Mouse (Mus musculus): Measurements from ENCODE around the gene Mt3. TPM values are rescaled to one million over a fixed set of nuclear protein-coding genes. Genes with fewer than 3 reads are reported as not detected.

Mt3 gene
- total and polyA plus RNA-seq, 3 experiments = 2.9 to 6.1 (median 3.8) TPM

DNA sequence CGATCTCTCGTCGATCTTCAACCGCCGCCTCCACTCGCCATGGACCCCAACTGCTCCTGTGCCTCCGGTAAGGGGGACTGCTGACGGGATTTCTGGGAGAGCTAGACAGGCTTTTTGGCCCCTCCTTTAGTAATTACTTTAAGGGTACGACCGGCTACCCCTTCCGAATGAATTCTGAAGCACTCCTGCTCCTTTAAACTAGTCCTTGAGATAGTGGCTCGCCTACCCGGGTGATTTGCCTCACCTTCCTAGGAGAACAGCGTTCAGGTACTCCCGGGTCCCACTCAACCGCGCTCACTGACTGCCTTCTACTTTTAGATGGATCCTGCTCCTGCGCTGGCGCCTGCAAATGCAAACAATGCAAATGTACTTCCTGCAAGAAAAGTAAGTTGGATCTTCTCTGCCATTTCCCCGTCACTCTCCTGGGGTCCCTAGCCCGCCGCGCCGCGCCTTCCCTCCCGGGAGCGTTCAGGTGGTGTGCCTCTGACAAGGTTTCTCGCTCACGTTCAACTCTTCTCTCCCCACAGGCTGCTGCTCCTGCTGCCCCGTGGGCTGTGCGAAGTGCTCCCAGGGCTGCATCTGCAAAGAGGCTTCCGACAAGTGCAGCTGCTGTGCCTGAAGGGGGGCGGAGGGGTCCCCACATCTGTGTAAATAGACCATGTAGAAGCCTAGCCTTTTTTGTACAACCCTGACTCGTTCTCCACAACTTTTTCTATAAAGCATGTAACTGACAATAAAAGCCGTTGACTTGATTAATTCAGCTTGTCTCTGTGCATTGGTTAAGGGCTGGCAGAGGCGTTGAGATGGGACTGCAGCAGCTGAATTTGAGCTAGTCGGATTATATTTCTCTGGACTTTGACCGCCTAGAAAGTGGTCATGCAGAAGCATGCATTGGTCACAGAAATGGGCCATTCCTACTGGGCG is 20.7 kb downstream of the Mt3 start:
- Histone ChIP-seq H3K79me2 (replicated peaks; ENCODE audit: control insufficient read depth, insufficient read depth, low read length) (no peaks in the 10 kb centered on the region), H3K4me3 (peak overlapping the region; percentile 57), H3K27me3 (ENCODE audit: control insufficient read depth, insufficient read depth, low read length) (no peaks in the 10 kb centered on the region), H3K27ac (peak overlapping the region; percentile 38; the same call in 1 of the 2 replicates), H3K9ac (ENCODE audit: low read depth, low read length) (peak overlapping the region; percentile 33), H3K4me1 (ENCODE audit: control insufficient read depth, insufficient read depth, low read length) (peaks cover 5% of the 10 kb centered on the region), H3K36me3 (ENCODE audit: control insufficient read depth, insufficient read depth, low read length) (no peaks in the 10 kb centered on the region)
- WGBS = 8% methylated on average over 39 of the region's 39 CpGs
- DNase-seq = peak in 1 of 2 experiments; percentile 43
- TF ChIP-seq CTCF (IDR thresholded peaks at IDR 0.05) (no peak), POLR2A (IDR thresholded peaks at IDR 0.05; ENCODE audit: insufficient read depth, low read depth, low read length) (peak; percentile 79)
- intact Hi-C loops (cut with DNase I) = no loop called here

DNA sequence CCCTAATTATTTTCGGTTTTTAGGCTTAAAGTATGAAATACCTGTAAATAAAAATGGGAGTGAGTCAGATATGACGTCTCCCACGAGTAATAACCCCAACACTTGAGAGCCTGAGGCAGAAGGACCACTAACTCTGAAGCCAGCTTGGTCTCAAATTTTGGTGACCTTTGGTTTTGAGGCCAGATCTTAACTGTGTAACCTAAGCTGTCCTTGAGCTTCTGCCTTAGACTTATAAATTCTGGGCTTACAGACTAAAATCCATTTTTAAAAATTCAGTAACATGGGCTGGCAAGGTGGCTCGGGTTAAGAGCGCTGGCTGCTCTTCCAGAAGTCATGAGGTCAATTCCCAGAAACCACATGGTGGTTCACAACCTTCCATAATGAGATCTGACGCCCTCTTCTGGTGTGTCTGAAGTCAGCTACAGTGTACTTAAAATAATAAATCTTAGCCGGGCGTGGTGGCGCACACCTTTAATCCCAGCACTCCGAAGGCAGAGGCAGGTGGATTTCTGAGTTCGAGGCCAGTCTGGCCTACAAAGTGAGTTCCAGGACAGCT is 21.5 kb downstream of the Mt3 start:
- Histone ChIP-seq H3K27me3 (ENCODE audit: control insufficient read depth, insufficient read depth, low read length) (no peaks in the 10 kb centered on the region), H3K9ac (ENCODE audit: low read depth, low read length) (no peak overlapping the region), H3K79me2 (replicated peaks; ENCODE audit: control insufficient read depth, insufficient read depth, low read length) (no peaks in the 10 kb centered on the region), H3K27ac (no peak overlapping the region), H3K4me1 (ENCODE audit: control insufficient read depth, insufficient read depth, low read length) (peaks cover 5% of the 10 kb centered on the region), H3K4me3 (no peak overlapping the region), H3K36me3 (ENCODE audit: control insufficient read depth, insufficient read depth, low read length) (no peaks in the 10 kb centered on the region)
- 75% methylated on average over 11 of the region's 11 CpGs for WGBS
- TF ChIP-seq CTCF (IDR thresholded peaks at IDR 0.05) (no peak), EP300 (IDR thresholded peaks at IDR 0.05; ENCODE audit: insufficient read depth, low read depth, low read length) (no peak), POLR2A (IDR thresholded peaks at IDR 0.05; ENCODE audit: insufficient read depth, low read depth, low read length) (no peak)
- DNase-seq = no peak
- intact Hi-C loops (cut with DNase I) = no loop called here

DNA sequence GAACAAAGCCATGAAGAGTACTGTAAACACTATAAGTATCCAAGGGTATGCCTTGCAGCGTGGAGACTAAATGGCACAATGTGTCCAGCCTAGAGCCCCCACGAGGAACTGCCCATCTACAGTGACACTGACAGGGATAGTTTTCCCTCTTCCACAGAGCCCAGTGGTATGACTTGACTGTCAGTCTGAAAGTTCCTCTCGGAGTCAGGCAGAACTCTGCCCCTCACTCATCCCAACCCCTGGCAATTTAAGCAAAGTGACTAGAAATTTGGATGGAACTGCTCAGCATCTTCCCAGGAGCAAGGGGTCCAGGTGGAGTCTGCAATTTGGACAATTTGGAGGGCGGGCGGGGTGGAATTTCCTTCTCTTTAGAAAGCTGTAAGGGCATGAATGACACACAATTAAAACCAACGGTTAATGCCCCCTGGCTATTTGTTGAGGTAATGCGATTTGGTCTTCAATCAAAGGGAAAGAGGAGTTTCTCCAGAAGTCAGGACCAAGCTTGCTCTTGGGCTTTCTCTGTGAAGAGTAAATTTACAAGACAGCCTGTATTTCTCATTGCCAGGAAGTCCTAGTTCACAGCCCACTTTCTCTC is 22.3 kb downstream of the Mt3 start:
- Histone ChIP-seq H3K27ac (no peak overlapping the region), H3K4me3 (no peak overlapping the region), H3K79me2 (replicated peaks; ENCODE audit: control insufficient read depth, insufficient read depth, low read length) (no peaks in the 10 kb centered on the region), H3K27me3 (ENCODE audit: control insufficient read depth, insufficient read depth, low read length) (no peaks in the 10 kb centered on the region), H3K9ac (ENCODE audit: low read depth, low read length) (no peak overlapping the region), H3K36me3 (ENCODE audit: control insufficient read depth, insufficient read depth, low read length) (no peaks in the 10 kb centered on the region), H3K4me1 (ENCODE audit: control insufficient read depth, insufficient read depth, low read length) (peaks cover 5% of the 10 kb centered on the region)
- 52% methylated on average over 7 of the region's 7 CpGs for WGBS
- no peak for DNase-seq
- intact Hi-C loops (cut with DNase I) = no loop called here
- TF ChIP-seq CTCF (IDR thresholded peaks at IDR 0.05) = peak; percentile 47
- no peak for TF ChIP-seq EP300 (IDR thresholded peaks at IDR 0.05; ENCODE audit: insufficient read depth, low read depth, low read length)
- TF ChIP-seq POLR2A (IDR thresholded peaks at IDR 0.05; ENCODE audit: insufficient read depth, low read depth, low read length) = no peak

DNA sequence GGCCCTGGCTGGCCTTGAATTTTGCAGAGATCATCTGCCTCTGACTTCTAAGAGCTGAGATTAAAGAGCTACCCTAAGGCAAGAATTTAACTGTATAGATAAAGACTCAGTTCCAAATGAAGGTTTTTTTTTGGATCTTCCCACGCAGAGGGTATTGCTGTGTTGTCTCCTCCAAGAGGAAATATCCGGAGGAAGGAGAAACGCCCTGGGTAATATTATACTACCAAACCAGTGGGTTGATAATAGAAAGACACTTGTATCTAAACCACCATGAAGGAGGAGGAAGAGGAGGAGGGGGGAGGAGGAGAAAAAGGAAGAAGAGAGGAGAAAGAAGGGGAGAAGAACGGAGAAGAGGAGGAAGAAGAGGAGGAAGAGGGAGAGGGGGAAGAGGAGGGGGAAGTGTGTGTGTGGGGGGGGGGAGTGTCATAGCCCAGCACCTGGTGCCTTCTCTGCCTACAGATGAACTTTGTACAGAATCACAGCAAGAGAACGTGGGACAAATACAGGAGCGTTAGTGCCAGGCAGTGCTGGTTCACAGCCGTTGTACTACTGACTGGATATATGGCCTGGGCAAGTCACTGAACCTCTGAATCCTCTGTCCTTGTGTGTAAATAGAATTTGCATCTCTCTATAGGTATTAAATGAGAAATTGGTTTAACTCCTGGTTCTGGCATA is 25.4 kb downstream of the Mt3 start:
- no peaks in the 10 kb centered on the region for H3K27me3 ChIP-seq (ENCODE audit: control insufficient read depth, insufficient read depth, low read length)
- 64% methylated on average over 7 of the region's 7 CpGs for WGBS
- intact Hi-C loops (cut with DNase I) = no loop called here
- DNase-seq = no peak
- H3K36me3 ChIP-seq (ENCODE audit: control insufficient read depth, insufficient read depth, low read length) = no peaks in the 10 kb centered on the region; the same call in 1 of the 2 replicates
- peaks cover 1% of the 10 kb centered on the region for H3K4me1 ChIP-seq (ENCODE audit: control insufficient read depth, insufficient read depth, low read length)
- no peak for TF ChIP-seq POLR2A (IDR thresholded peaks at IDR 0.05; ENCODE audit: insufficient read depth, low read depth, low read length)
- no peak for TF ChIP-seq CTCF (IDR thresholded peaks at IDR 0.05)
- TF ChIP-seq EP300 (IDR thresholded peaks at IDR 0.05; ENCODE audit: insufficient read depth, low read depth, low read length) = no peak
- H3K9ac ChIP-seq (ENCODE audit: low read depth, low read length) = no peak overlapping the region
- peak overlapping the region; percentile 97 for H3K27ac ChIP-seq
- no peak overlapping the region for H3K4me3 ChIP-seq
- no peaks in the 10 kb centered on the region for H3K79me2 ChIP-seq (replicated peaks; ENCODE audit: control insufficient read depth, insufficient read depth, low read length)

DNA sequence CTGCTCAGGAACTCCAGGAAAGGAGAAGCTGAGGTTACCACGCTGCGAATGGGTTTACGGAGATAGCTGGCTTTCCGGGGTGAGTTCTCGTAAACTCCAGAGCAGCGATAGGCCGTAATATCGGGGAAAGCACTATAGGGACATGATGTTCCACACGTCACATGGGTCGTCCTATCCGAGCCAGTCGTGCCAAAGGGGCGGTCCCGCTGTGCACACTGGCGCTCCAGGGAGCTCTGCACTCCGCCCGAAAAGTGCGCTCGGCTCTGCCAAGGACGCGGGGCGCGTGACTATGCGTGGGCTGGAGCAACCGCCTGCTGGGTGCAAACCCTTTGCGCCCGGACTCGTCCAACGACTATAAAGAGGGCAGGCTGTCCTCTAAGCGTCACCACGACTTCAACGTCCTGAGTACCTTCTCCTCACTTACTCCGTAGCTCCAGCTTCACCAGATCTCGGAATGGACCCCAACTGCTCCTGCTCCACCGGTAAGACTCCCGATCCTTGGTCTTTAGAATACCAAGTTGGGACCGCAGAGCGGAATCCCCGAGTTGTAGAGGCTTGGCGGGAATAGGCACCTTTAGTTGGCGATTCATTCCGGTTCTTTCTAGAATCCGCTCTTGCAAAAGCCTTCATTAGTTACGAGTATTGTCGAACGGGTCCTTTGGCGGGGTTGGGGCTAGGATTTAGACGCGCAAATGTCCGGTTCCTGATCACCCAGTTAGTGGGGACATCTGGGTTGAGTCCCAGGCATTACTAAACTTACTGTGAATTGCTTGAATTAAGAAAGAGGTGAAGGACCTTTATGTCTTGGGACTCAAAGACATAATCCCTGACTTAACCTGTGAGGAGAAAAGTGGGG is 26.7 kb downstream of the Mt3 start, which contains the start of gene Mt1:
Mt1 (plus strand) TSS at position 226 of the 856 bp plus-strand sequence.
- peak within 1 kb of the TSS; percentile 65 for H3K4me3 ChIP-seq
- intact Hi-C loops (cut with DNase I) = no loop called here
- DNase-seq = peak; percentile 89 to 94
- peak within 1 kb of the TSS; percentile 57 for H3K9ac ChIP-seq (ENCODE audit: low read depth, low read length)
- H3K4me1 ChIP-seq (ENCODE audit: control insufficient read depth, insufficient read depth, low read length) = peaks cover 1% of the 10 kb centered on the region
- no peaks in the 10 kb centered on the region for H3K79me2 ChIP-seq (replicated peaks; ENCODE audit: control insufficient read depth, insufficient read depth, low read length)
- peak; percentile 97 for TF ChIP-seq EP300 (IDR thresholded peaks at IDR 0.05; ENCODE audit: insufficient read depth, low read depth, low read length)
- no peak for TF ChIP-seq CTCF (IDR thresholded peaks at IDR 0.05)
- TF ChIP-seq POLR2A (IDR thresholded peaks at IDR 0.05; ENCODE audit: insufficient read depth, low read depth, low read length) = peak; percentile 99
- H3K36me3 ChIP-seq (ENCODE audit: control insufficient read depth, insufficient read depth, low read length) = no peaks in the 10 kb centered on the region; the same call in 1 of the 2 replicates
- WGBS = under 1% methylated on average over 50 of the region's 50 CpGs
- H3K27me3 ChIP-seq (ENCODE audit: control insufficient read depth, insufficient read depth, low read length) = no peaks in the 10 kb centered on the region
- peak within 1 kb of the TSS; percentile 97 for H3K27ac ChIP-seq
